Mouse (Mus musculus): ENCODE data around the gene Tead2. TPM values are rescaled to one million over a fixed set of nuclear protein-coding genes. Genes with fewer than 3 reads are reported as not detected.

Tead2 gene
- polyA plus RNA-seq, 1 experiment from 2014 or later = 481 TPM

- H3K27me3 ChIP-seq (ENCODE audit: low read depth, poor library complexity, severe bottlenecking) = peaks cover 48% of the 10 kb centered on the region
- H3K27ac ChIP-seq = no peak overlapping the region
- DNase-seq (ENCODE audit: low spot score) = no peak
- no peaks in the 10 kb centered on the region for H3K9me3 ChIP-seq (replicated peaks)
- peaks cover 39% of the 10 kb centered on the region for H3K4me1 ChIP-seq
- 53% methylated on average over 5 of the region's 5 CpGs for WGBS
- peaks cover 18% of the 10 kb centered on the region for H3K36me3 ChIP-seq
- H3K4me3 ChIP-seq = no peak overlapping the region
Observed at GRCm38 (mm10) chr7:45213708-45214107, 1.8 kb upstream of the Tead2 start.

GRCm38 (mm10) chr7:45216442-45217183, 1.1 kb downstream of the Tead2 start:
- H3K36me3 ChIP-seq = peaks cover 47% of the 10 kb centered on the region
- 2% methylated on average over 13 of the region's 13 CpGs for WGBS
- no peaks in the 10 kb centered on the region for H3K9me3 ChIP-seq (replicated peaks)
- DNase-seq (ENCODE audit: low spot score) = peak; percentile 96
- H3K27me3 ChIP-seq (ENCODE audit: low read depth, poor library complexity, severe bottlenecking) = peaks cover 19% of the 10 kb centered on the region
- H3K27ac ChIP-seq = peak overlapping the region; percentile 100
- H3K4me3 ChIP-seq = peak overlapping the region; percentile 98
- peaks cover 55% of the 10 kb centered on the region for H3K4me1 ChIP-seq

GRCm38 (mm10) chr7:45221680-45222079, 6.1 kb downstream of the Tead2 start:
- Histone ChIP-seq H3K27ac (no peak overlapping the region), H3K4me1 (peaks cover 37% of the 10 kb centered on the region), H3K27me3 (ENCODE audit: low read depth, poor library complexity, severe bottlenecking) (no peaks in the 10 kb centered on the region), H3K4me3 (no peak overlapping the region), H3K36me3 (peaks cover 97% of the 10 kb centered on the region), H3K9me3 (replicated peaks) (no peaks in the 10 kb centered on the region)
- DNase-seq (ENCODE audit: low spot score) = no peak
- WGBS = 92% methylated on average over 2 of the region's 2 CpGs

- Histone ChIP-seq H3K4me3 (no peak overlapping the region; the same call in 1 of the 2 replicates), H3K27ac (no peak overlapping the region), H3K27me3 (ENCODE audit: low read depth, poor library complexity, severe bottlenecking) (no peaks in the 10 kb centered on the region), H3K9me3 (replicated peaks) (no peaks in the 10 kb centered on the region), H3K4me1 (peaks cover 8% of the 10 kb centered on the region), H3K36me3 (peaks cover 100% of the 10 kb centered on the region)
- 94% methylated on average over 7 of the region's 7 CpGs for WGBS
- DNase-seq (ENCODE audit: low spot score) = peak; percentile 27
Observed at GRCm38 (mm10) chr7:45224826-45225225, 9.3 kb downstream of the Tead2 start.

GRCm38 (mm10) chr7:45226421-45226820, 10.9 kb downstream of the Tead2 start:
- no peaks in the 10 kb centered on the region for H3K9me3 ChIP-seq (replicated peaks)
- no peaks in the 10 kb centered on the region for H3K27me3 ChIP-seq (ENCODE audit: low read depth, poor library complexity, severe bottlenecking)
- no peak overlapping the region for H3K27ac ChIP-seq
- WGBS = 95% methylated on average over 5 of the region's 5 CpGs
- no peak for DNase-seq (ENCODE audit: low spot score)
- no peak overlapping the region for H3K4me3 ChIP-seq
- H3K36me3 ChIP-seq = peaks cover 98% of the 10 kb centered on the region
- peaks cover 6% of the 10 kb centered on the region for H3K4me1 ChIP-seq

DNA sequence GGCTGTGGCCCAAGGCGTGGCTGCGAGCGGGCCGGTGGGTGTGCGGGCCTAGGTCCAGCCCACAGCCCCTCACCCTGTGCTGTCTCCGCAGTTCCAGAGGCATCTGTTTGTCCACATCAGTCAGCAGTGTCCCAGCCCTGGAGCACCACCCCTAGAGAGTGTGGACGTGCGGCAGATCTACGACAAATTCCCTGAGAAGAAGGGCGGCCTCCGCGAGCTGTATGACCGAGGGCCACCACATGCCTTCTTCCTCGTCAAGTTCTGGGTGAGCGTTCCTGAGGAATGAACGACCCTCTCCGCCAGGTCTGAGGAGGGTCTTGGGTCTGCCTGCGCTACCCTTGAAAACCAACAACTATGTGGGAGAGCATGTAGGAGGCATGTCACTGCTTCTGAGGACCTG, 13.0 kb downstream of the Tead2 start:
- 96% methylated on average over 18 of the region's 18 CpGs for WGBS
- H3K36me3 ChIP-seq = peaks cover 98% of the 10 kb centered on the region
- DNase-seq (ENCODE audit: low spot score) = peak; percentile 28

GRCm38 (mm10) chr7:45229046-45229445, 13.5 kb downstream of the Tead2 start:
- DNase-seq (ENCODE audit: low spot score) = peak; percentile 28
- Histone ChIP-seq H3K9me3 (replicated peaks) (no peaks in the 10 kb centered on the region), H3K4me1 (peaks cover 30% of the 10 kb centered on the region), H3K27me3 (ENCODE audit: low read depth, poor library complexity, severe bottlenecking) (no peaks in the 10 kb centered on the region), H3K36me3 (peaks cover 98% of the 10 kb centered on the region), H3K27ac (no peak overlapping the region), H3K4me3 (no peak overlapping the region)
- WGBS = 93% methylated on average over 8 of the region's 8 CpGs

More for the DNA sequence above, 13.0 kb downstream of the Tead2 start:
- peaks cover 25% of the 10 kb centered on the region for H3K4me1 ChIP-seq
- no peak overlapping the region for H3K27ac ChIP-seq
- no peak overlapping the region for H3K4me3 ChIP-seq
- no peaks in the 10 kb centered on the region for H3K27me3 ChIP-seq (ENCODE audit: low read depth, poor library complexity, severe bottlenecking)
- H3K9me3 ChIP-seq (replicated peaks) = no peaks in the 10 kb centered on the region

- Histone ChIP-seq H3K36me3 (peaks cover 95% of the 10 kb centered on the region), H3K4me1 (peaks cover 35% of the 10 kb centered on the region), H3K27me3 (ENCODE audit: low read depth, poor library complexity, severe bottlenecking) (no peaks in the 10 kb centered on the region), H3K4me3 (no peak overlapping the region), H3K9me3 (replicated peaks) (no peaks in the 10 kb centered on the region), H3K27ac (no peak overlapping the region)
- peak; percentile 27 for DNase-seq (ENCODE audit: low spot score)
- WGBS = 90% methylated on average over 7 of the region's 7 CpGs
Observed at GRCm38 (mm10) chr7:45229459-45230203, 14.1 kb downstream of the Tead2 start.

- peak; percentile 32 for DNase-seq (ENCODE audit: low spot score)
- no peaks in the 10 kb centered on the region for H3K9me3 ChIP-seq (replicated peaks)
- WGBS = 92% methylated on average over 12 of the region's 12 CpGs
- peaks cover 50% of the 10 kb centered on the region for H3K4me1 ChIP-seq
- H3K36me3 ChIP-seq = peaks cover 79% of the 10 kb centered on the region
- H3K27me3 ChIP-seq (ENCODE audit: low read depth, poor library complexity, severe bottlenecking) = peaks cover 6% of the 10 kb centered on the region
- H3K27ac ChIP-seq = no peak overlapping the region
- H3K4me3 ChIP-seq = no peak overlapping the region
Observed at GRCm38 (mm10) chr7:45231192-45231591, 15.6 kb downstream of the Tead2 start.

- DNase-seq (ENCODE audit: low spot score) = peak; percentile 31
- Histone ChIP-seq H3K36me3 (peaks cover 72% of the 10 kb centered on the region), H3K27ac (no peak overlapping the region), H3K4me1 (peaks cover 52% of the 10 kb centered on the region), H3K27me3 (ENCODE audit: low read depth, poor library complexity, severe bottlenecking) (peaks cover 14% of the 10 kb centered on the region), H3K9me3 (replicated peaks) (no peaks in the 10 kb centered on the region), H3K4me3 (no peak overlapping the region)
- 88% methylated on average over 11 of the region's 11 CpGs for WGBS
Observed at GRCm38 (mm10) chr7:45231941-45232340, 16.4 kb downstream of the Tead2 start.

- DNase-seq (ENCODE audit: low spot score) = peak; percentile 33
- Histone ChIP-seq H3K36me3 (peaks cover 62% of the 10 kb centered on the region), H3K4me3 (no peak overlapping the region), H3K27ac (no peak overlapping the region), H3K4me1 (peaks cover 55% of the 10 kb centered on the region), H3K27me3 (ENCODE audit: low read depth, poor library complexity, severe bottlenecking) (peaks cover 23% of the 10 kb centered on the region), H3K9me3 (replicated peaks) (no peaks in the 10 kb centered on the region)
- 66% methylated on average over 13 of the region's 13 CpGs for WGBS
Observed at GRCm38 (mm10) chr7:45232716-45233465, 17.3 kb downstream of the Tead2 start.

GRCm38 (mm10) chr7:45233580-45234332, 18.2 kb downstream of the Tead2 start:
- 26% methylated on average over 20 of the region's 20 CpGs for WGBS
- peaks cover 58% of the 10 kb centered on the region for H3K4me1 ChIP-seq
- H3K27me3 ChIP-seq (ENCODE audit: low read depth, poor library complexity, severe bottlenecking) = peaks cover 32% of the 10 kb centered on the region
- H3K27ac ChIP-seq = peak overlapping the region; percentile 77
- peak; percentile 64 for DNase-seq (ENCODE audit: low spot score)
- H3K4me3 ChIP-seq = peak overlapping the region; percentile 29
- H3K9me3 ChIP-seq (replicated peaks) = no peaks in the 10 kb centered on the region
- peaks cover 54% of the 10 kb centered on the region for H3K36me3 ChIP-seq
